Mouse (Mus musculus): ENCODE data around the gene Trim62. TPM values are rescaled to one million over a fixed set of nuclear protein-coding genes. Genes with fewer than 3 reads are reported as not detected.

Gene Trim62
- polyA plus RNA-seq, 1 experiment from 2014 or later: 3.5 TPM

DNA sequence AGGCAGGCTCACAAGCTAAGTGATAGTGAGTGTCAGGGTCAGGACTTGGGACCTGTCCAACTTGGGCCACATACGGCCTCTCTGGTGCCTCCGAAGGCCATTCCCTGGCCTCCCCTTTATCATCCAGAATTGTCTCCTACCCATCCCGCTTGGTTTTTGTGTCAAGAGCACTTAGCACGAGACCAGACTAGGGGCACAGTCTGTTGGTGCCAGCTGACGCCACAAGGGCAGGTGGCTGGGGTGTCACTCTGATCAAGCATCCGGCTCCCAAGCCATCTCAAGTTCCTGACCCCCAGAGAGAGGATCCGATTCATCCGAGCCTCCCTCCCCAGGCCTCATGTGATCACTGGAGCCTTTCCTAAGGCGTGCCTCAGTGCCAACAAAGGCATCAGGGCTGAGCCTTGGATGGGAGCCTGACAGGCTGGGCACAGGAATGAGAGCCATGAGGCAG is 4.3 kb downstream of the Trim62 start:
- ATAC-seq: no peak
- 73% methylated on average over 9 of the region's 9 CpGs for WGBS

GRCm38 (mm10) chr4:128888436-128888990 is 5.1 kb downstream of the Trim62 start:
- no peak for ATAC-seq
- Histone ChIP-seq H3K4me1 (replicated peaks) (peaks cover 16% of the 10 kb centered on the region), H3K4me2 (replicated peaks) (no peak overlapping the region), H3K27me3 (replicated peaks) (no peaks in the 10 kb centered on the region), H3K36me3 (no peaks in the 10 kb centered on the region), H3K27ac (no peak overlapping the region), H3K9ac (no peak overlapping the region), H3K4me3 (replicated peaks) (no peak overlapping the region), H3K9me3 (no peaks in the 10 kb centered on the region)
- 87% methylated on average over 6 of the region's 6 CpGs for WGBS

More for the DNA sequence above, 4.3 kb downstream of the Trim62 start:
- Histone ChIP-seq H3K9ac (no peak overlapping the region), H3K4me3 (replicated peaks) (no peak overlapping the region), H3K27me3 (replicated peaks) (no peaks in the 10 kb centered on the region), H3K4me2 (replicated peaks) (no peak overlapping the region), H3K27ac (no peak overlapping the region), H3K4me1 (replicated peaks) (peaks cover 20% of the 10 kb centered on the region), H3K36me3 (no peaks in the 10 kb centered on the region), H3K9me3 (no peaks in the 10 kb centered on the region)

GRCm38 (mm10) chr4:128889752-128890630 is 6.6 kb downstream of the Trim62 start:
- Histone ChIP-seq H3K36me3 (no peaks in the 10 kb centered on the region), H3K27ac (no peak overlapping the region), H3K4me2 (replicated peaks) (no peak overlapping the region), H3K4me3 (replicated peaks) (no peak overlapping the region), H3K4me1 (replicated peaks) (peaks cover 8% of the 10 kb centered on the region; the same call in 1 of the 2 replicates), H3K9ac (no peak overlapping the region), H3K27me3 (replicated peaks) (no peaks in the 10 kb centered on the region), H3K9me3 (no peaks in the 10 kb centered on the region)
- 80% methylated on average over 12 of the region's 12 CpGs for WGBS
- ATAC-seq: no peak

DNA sequence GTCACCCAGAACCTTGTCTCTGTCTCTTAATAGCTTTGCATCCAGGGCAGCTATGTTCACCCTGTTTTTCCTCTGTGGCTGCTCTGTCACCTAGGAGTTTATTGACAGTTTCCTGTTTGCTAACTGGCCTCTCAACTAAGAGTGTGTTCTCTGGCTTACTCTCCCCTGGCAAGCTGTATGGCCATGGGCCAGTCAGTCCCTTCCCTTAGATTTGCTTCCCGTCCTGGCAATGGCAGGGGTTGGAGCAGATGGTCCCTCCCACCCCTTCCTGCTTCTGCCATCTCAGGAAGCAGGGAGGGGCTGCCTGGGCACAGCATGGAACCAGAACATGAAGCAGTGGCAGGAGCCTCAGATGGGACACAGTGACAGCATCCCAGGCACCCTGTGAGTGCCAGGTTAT is 7.8 kb downstream of the Trim62 start:
- H3K36me3 ChIP-seq: no peaks in the 10 kb centered on the region
- 0 out of 2 replicates have a peak, but pooled peaks have one; percentile 23 for ATAC-seq
- 14% methylated on average over 1 of the region's 1 CpGs for WGBS
- peaks cover 8% of the 10 kb centered on the region; the same call in 1 of the 2 replicates for H3K4me1 ChIP-seq (replicated peaks)
- H3K4me3 ChIP-seq (replicated peaks): no peak overlapping the region
- no peak overlapping the region for H3K27ac ChIP-seq
- H3K4me2 ChIP-seq (replicated peaks): no peak overlapping the region
- no peak overlapping the region for H3K9ac ChIP-seq
- no peaks in the 10 kb centered on the region for H3K9me3 ChIP-seq
- H3K27me3 ChIP-seq (replicated peaks): no peaks in the 10 kb centered on the region

DNA sequence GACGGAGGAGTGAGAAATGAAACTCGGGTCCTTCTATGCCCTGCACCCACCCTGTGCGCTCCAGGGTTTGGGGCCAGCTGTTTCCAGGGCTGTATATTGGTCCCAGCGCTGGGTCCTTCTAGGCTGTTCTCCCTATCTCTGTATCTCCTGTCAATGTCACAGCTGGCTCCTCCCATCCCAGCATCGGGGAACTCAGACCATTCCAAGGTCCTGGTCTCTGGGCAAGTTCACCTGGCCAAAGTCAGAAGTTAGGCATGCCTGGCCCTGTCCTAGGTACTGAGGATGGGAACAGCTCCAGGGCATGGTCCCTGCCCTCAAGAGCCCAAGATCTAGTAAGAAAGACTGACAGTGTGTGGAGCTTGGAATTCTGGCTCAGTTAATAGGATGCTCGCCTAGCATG is 8.4 kb downstream of the Trim62 start:
- H3K4me3 ChIP-seq (replicated peaks): no peak overlapping the region
- H3K4me2 ChIP-seq (replicated peaks): no peak overlapping the region
- WGBS: 75% methylated on average over 6 of the region's 6 CpGs
- H3K9me3 ChIP-seq: no peaks in the 10 kb centered on the region
- no peaks in the 10 kb centered on the region for H3K36me3 ChIP-seq
- ATAC-seq: no peak
- no peaks in the 10 kb centered on the region for H3K27me3 ChIP-seq (replicated peaks)
- no peak overlapping the region for H3K9ac ChIP-seq
- H3K27ac ChIP-seq: no peak overlapping the region
- peaks cover 5% of the 10 kb centered on the region; the same call in 1 of the 2 replicates for H3K4me1 ChIP-seq (replicated peaks)

GRCm38 (mm10) chr4:128892188-128892587 is 8.8 kb downstream of the Trim62 start:
- H3K27me3 ChIP-seq (replicated peaks): no peaks in the 10 kb centered on the region
- H3K36me3 ChIP-seq: no peaks in the 10 kb centered on the region
- H3K4me3 ChIP-seq (replicated peaks): no peak overlapping the region
- H3K27ac ChIP-seq: no peak overlapping the region
- H3K4me1 ChIP-seq (replicated peaks): 0 out of 2 replicates have a peak, but pooled peaks cover 3% of the 10 kb centered on the region
- WGBS: 84% methylated on average over 6 of the region's 6 CpGs
- no peaks in the 10 kb centered on the region for H3K9me3 ChIP-seq
- no peak for ATAC-seq
- H3K4me2 ChIP-seq (replicated peaks): no peak overlapping the region
- no peak overlapping the region for H3K9ac ChIP-seq

DNA sequence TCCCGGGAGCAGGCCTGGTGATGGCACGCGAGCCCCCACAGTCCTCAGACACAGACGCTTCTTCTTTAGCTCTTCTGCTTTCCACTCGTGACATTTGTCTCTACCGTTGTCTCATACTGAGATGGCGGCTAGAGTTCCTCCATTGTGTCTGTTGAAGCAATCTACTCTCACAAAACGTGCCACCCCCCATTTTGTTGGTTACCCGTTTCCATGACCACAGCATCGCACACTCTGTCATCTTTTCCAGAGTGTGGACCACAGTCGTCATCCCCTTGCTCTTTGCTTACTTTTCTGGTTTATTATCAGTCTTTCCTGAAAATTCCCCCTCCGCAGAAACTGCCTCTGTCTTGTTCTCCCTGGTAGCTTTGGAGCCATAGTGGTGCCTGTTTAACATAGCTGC is 10.7 kb downstream of the Trim62 start:
- Histone ChIP-seq H3K27ac (no peak overlapping the region), H3K27me3 (replicated peaks) (no peaks in the 10 kb centered on the region), H3K9ac (no peak overlapping the region), H3K4me1 (replicated peaks) (peaks cover 18% of the 10 kb centered on the region), H3K4me2 (replicated peaks) (no peak overlapping the region), H3K4me3 (replicated peaks) (no peak overlapping the region), H3K9me3 (no peaks in the 10 kb centered on the region), H3K36me3 (no peaks in the 10 kb centered on the region)
- ATAC-seq: no peak
- WGBS: 76% methylated on average over 12 of the region's 12 CpGs

DNA sequence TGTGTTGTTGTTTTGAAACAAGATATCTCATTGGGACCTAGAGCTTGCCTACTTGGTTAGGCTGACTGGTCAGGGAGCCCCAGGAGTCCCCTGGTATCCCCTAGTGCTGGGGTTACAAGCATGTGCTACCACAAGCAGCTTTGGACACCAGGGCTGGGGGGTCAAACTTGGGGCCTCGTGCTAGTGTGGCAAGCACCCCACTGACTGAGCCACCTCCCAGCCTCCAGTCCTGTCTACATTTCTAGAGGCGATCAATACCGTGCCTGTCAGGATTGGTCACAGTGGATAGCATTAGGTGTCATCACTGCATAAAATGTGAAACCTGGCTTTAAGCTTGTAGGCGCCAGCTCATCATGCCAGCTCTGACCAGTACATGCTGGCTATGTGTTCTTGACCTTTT is 12.5 kb downstream of the Trim62 start:
- Histone ChIP-seq H3K9ac (no peak overlapping the region), H3K4me2 (replicated peaks) (no peak overlapping the region), H3K4me1 (replicated peaks) (peaks cover 28% of the 10 kb centered on the region), H3K4me3 (replicated peaks) (no peak overlapping the region), H3K27me3 (replicated peaks) (no peaks in the 10 kb centered on the region), H3K27ac (no peak overlapping the region), H3K36me3 (no peaks in the 10 kb centered on the region), H3K9me3 (no peaks in the 10 kb centered on the region)
- no peak for ATAC-seq
- WGBS: 95% methylated on average over 4 of the region's 4 CpGs

DNA sequence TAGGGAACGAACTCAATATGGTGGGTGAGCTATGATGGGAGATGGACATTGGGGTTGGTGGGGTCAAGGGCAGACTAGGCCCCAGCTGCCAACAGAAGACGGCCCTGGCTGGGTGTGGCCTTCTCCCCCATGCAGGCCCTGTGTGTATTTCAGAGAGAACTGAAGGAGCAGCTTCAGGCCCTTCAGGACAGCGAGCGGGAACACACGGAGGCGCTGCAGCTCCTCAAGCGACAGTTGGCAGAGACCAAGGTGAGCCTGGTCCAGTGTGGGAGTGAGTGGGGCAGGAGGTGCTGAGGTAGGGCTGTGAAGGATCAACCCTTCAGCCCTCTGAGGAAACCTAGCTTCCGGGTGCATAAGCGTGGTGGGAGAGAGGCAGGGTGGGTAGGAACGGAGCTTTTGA is 13.3 kb downstream of the Trim62 start:
- Histone ChIP-seq H3K9me3 (no peaks in the 10 kb centered on the region), H3K4me3 (replicated peaks) (no peak overlapping the region), H3K27ac (no peak overlapping the region), H3K27me3 (replicated peaks) (no peaks in the 10 kb centered on the region), H3K4me1 (replicated peaks) (peaks cover 25% of the 10 kb centered on the region), H3K9ac (no peak overlapping the region), H3K36me3 (no peaks in the 10 kb centered on the region), H3K4me2 (replicated peaks) (no peak overlapping the region)
- 91% methylated on average over 10 of the region's 10 CpGs for WGBS
- no peak for ATAC-seq

DNA sequence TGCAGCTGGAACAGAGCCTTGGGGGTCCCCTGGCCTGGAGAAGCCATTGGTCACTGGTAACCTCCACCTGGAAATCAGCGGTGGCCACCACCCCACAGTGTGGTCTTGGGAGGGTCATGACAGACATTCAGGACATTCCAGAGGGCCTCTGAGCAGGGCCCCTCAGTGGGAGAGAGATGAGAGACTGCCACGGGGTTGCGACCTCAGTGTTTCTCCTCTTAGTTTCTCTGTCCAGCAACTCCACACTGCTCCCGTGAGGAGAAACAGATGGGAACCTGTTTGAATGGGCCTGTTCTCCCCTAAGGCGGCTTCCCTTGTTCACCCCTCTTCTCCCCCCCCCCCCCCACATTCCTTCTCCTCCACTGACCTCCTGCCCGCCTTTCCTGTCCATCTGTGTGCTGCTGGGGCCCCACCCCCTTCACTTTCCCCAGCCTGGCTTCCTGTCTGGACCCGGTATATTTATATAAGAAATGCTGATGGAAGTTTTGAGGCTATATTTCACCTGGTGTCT is 14.6 kb downstream of the Trim62 start:
- Histone ChIP-seq H3K4me3 (replicated peaks) (no peak overlapping the region), H3K9me3 (no peaks in the 10 kb centered on the region), H3K36me3 (0 out of 2 replicates have a peak, but pooled peaks cover 2% of the 10 kb centered on the region), H3K27me3 (replicated peaks) (no peaks in the 10 kb centered on the region), H3K27ac (peak overlapping the region; percentile 89), H3K4me1 (replicated peaks) (peaks cover 25% of the 10 kb centered on the region), H3K4me2 (replicated peaks) (no peak overlapping the region), H3K9ac (no peak overlapping the region)
- WGBS: 10% methylated on average over 6 of the region's 7 CpGs
- peak; percentile 63 for ATAC-seq

DNA sequence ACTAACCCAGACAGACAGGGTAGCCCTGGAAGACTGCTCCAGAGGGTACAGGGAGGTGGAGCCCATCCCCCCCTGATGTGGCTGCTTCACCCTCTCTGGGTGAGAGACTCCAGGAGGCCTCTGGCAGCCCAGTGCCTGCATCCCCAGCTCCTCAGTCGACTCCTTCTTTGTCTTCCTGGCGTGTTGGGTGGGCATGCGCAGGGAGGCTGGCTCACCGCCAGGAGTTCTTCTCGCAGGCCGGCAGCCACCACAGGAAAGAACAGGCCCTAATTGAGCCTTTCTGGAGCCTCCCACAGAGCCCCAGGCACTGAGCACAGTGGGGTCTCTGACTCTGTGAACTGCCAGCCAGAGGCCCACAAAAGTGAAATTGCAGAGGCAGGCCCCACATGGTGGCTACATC is 16.0 kb downstream of the Trim62 start:
- Histone ChIP-seq H3K27ac (peak overlapping the region; percentile 89), H3K4me2 (replicated peaks) (peak overlapping the region; percentile 22; the same call in 1 of the 2 replicates), H3K4me3 (replicated peaks) (no peak overlapping the region), H3K4me1 (replicated peaks) (peaks cover 30% of the 10 kb centered on the region), H3K9ac (no peak overlapping the region; the same call in 1 of the 2 replicates), H3K9me3 (no peaks in the 10 kb centered on the region), H3K27me3 (replicated peaks) (no peaks in the 10 kb centered on the region), H3K36me3 (0 out of 2 replicates have a peak, but pooled peaks cover 2% of the 10 kb centered on the region)
- 22% methylated on average over 6 of the region's 6 CpGs for WGBS
- peak; percentile 82 for ATAC-seq

DNA sequence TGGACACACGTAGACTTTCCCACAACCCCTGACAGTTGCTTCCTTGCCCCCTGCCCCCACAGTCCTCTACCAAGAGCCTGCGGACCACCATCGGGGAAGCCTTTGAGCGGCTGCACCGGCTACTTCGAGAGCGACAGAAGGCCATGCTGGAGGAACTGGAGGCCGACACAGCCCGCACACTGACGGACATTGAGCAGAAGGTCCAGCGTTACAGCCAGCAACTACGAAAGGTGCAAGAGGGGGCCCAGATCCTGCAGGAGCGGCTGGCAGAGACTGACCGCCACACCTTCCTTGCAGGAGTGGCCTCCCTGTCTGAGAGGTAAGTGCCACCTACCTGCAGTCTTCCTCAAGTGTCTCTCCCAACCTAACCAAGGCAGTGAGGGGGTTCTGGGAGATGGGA is 17.1 kb downstream of the Trim62 start:
- ATAC-seq: no peak
- 83% methylated on average over 14 of the region's 14 CpGs for WGBS
- Histone ChIP-seq H3K4me3 (replicated peaks) (no peak overlapping the region), H3K36me3 (0 out of 2 replicates have a peak, but pooled peaks cover 2% of the 10 kb centered on the region), H3K9me3 (no peaks in the 10 kb centered on the region), H3K27ac (no peak overlapping the region), H3K27me3 (replicated peaks) (no peaks in the 10 kb centered on the region), H3K4me1 (replicated peaks) (peaks cover 39% of the 10 kb centered on the region), H3K4me2 (replicated peaks) (no peak overlapping the region), H3K9ac (no peak overlapping the region)
